Mouse (Mus musculus) CD8-positive naive resting alpha-beta T cell, adult 2 months (primary cell): ENCODE data around the gene Fam206a.

Experiments used
- DNase-seq, 2 experiments: peaks; one replicate each; pipeline ENCODE4 v3.0.0; 2022; ENCODE audit warnings: low read depth in 2 of 2, low spot score in 2 of 2

The Fam206a gene

DNA sequence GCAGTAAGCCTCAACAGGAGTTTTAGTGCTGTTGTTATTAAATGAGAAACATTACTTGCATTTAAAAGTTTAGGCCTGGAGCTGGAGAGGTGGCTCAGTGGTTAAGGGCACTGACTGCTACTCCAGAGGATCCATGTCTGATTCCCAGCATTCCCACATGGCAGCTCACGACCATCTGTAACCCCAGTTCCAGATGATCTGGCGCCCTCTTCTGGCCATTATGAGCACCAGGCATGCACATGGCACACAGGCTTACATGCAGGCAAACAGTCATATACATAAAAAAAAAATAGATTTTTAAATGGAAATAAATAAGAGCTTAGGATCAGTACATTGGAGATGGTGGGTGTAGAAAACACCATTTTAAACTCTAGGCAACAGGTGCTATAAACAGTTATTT is 41.8 kb downstream of the Fam206a start:
- DNase-seq: no peak

DNA sequence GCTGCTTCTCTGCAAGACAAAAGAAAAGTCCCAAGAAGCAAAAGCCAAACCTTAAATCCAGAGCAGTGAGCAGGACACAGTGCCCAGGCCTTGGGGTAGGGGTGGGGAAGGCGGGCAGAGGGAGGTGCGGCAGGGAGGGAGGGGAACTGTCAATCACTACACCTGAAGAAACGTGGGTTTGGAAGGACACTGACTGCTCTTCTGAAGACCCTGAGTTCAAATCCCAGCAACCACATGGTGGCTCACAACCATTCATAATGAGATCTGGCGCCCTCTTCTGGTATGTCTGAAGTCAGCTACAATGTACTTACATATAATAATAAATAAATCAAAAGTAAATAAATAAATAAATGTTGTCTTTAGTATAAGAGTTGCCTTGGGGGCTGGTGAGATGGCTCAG is 42.8 kb downstream of the Fam206a start:
- DNase-seq: no peak

DNA sequence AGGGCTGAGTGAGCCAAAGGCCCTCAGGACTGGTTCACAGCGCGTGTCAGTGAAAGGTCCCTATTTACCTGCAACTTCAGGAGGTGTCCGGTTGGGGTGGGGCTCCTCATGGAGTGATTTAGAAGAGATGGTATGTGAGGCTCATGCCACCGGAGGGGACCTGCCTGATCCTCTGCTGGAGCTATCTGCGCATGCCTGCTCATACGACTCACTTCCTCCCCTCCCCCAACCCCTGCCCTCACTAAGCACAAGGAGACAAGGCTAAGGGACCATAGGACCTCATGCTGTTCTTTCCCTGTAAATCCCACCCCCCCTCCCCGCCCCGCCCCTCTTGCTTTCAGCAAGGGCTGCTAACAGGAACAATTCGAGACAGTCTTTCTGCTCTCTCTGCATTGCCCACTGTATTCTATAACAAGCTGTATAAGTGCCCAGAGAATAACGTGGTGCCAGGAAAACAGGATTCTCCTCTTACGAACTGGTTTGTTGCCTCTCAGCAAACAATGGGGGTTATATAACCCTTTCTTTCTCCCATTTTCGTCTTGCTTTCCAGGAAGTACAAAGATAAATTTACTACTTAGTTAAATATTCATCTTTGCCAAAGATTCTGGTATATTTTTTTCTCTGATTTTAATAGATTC is 43.9 kb downstream of the Fam206a start:
- no peak for DNase-seq

DNA sequence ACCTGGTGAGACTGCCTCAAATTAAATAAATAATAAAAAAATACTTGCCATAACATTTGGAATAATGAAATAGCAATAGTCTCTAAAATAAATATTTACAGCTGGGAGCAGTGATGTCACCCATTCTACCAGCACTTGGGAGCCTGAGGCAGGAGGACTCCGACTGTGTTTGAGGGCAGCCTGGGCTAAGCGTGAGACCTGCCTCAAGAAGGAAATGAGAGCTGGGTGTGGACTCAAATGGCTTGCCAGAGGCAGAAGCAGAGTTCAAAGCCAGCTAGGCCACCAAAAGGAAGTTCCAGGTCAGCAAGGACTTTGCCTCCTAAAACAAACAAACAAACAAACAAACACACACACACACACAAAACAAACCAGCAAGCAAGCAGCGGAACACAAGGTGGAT is 45.3 kb downstream of the Fam206a start:
- DNase-seq: no peak

DNA sequence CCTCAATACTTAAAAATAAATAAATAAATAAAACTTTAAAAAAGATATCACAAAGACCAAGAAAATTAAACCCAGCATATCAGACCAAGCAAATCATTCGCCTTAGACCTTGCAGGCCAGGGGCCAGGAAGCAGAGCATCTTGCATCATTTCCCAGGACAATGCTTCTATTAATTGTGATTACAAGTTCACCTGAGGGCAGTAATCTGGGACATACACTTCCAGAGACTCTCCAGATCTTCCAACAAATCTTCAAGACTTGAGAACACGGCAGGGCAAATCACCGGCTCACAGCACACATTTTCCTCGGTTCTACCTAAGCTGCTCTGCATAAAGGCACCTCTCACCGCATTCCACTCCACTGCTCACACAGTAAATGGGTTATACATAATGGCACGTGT is 45.9 kb downstream of the Fam206a start:
- no peak for DNase-seq

DNA sequence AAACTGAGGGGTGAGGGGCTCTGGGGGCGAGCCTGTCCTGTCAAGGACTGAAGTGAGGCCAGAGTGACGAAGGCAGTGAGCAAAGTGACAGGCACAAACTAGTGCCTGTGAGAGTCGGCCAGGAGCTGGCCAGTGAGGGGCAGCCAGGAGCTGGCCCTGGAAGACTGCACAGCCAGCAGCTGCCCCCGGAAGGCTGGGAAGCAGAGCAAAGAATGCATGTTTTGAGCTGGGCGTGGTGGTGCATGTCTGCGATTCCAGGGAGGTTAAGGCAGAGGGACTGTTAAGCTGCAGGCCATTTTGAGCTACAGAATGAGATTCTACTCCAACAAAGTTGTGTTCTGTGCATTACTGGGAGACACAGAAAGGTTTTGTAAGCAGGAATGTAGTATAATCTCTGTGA is 48.6 kb downstream of the Fam206a start:
- DNase-seq: no peak

DNA sequence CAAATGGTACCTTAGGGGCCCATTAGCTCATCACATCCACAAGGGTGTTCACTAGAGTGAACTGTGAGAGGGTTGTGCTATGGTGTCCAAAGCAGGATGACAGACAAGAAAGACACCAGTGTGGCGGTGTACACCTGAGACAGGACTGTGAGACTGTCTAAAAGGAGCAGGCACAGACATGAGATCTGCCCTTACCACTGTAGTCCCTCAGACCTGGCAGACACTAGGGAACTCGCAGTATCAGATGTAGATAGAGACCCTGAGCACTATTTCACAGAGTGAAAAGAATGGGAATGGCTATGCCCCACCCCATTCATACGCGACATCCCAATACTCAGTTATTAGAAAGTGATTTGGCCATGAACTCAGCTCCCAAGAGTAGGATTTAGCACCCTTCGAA is 53.8 kb downstream of the Fam206a start:
- DNase-seq: no peak

DNA sequence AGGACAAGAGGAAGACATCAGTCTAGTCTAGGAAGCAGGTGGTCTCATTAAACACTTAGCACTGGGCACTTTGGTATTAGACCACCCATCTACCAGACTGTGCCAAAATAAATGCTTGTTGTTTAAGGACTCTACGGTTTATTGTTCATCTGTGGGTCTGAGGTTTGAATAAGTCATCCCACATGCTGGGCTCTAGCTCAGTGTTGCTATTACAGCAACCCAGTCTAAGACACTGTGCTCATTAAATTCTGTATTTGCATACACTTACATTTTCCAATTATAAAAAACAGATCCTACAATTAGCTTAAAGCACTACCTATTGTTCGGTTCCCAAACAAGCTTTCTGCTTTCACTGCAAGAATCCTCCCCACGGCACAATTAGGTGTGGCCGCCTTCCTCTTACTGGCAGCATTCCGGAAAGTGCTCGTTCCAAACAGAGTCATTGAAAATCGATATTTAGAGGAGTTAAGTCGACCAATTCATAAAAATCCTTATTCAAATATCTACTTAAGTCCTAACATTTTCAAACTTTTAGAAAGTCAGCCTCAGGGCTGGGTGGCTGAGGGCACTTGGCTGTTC is 54.3 kb downstream of the Fam206a start:
- no peak for DNase-seq

DNA sequence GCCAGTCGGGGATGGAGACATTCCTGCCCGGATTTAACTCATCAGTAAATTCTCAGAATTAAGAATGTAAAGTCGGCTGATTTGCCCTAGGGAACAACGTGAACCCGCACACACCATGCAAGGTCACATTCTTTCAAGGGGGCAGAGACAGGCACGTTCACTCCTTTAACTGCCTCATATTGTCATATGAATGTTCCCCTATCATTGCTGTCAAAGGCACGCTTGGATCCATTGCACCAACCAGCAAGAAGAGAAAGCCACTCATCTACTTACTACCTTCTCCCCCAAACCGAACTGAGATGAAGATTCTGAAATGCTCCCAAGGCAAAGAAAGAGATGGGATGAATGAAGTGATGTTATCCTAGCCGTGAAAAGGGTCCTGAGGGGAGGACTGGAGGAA is 56.6 kb downstream of the Fam206a start:
- DNase-seq: no peak
